In genomic region chr16:31312296-31312695, GRCm38 (mm10) we compare ENCODE assay signal across 23 mouse cellular contexts. TPM values are rescaled to one million over a fixed set of nuclear protein-coding genes. Genes with fewer than 3 reads are reported as not detected.
DNase-seq lines count a peak whose midpoint lies in the region; ATAC-seq and TF ChIP-seq lines count a peak whose summit lies in the region.
"Had no signal": no experiment of that assay in that cellular context is flagged by ENCODE, and none has a peak within 500 bp of the region (broad histone marks: within the 10 kb centered on the region; RNA-seq: fewer than 3 reads in every experiment).

No protein-coding gene starts in this region.

- H3K27ac ChIP-seq in gastrocnemius, adult 2 months = peak overlapping the region; percentile 16; the same call in 1 of the 2 replicates
- no peak overlapping the region for H3K27ac ChIP-seq in midbrain, embryonic 11.5 days (ENCODE audit: low read depth, low read length)
- no peak overlapping the region for H3K27ac ChIP-seq in midbrain, embryonic 15.5 days
- H3K27ac ChIP-seq in left cerebral cortex, adult 2 months = peak overlapping the region; percentile 75
- H3K27ac ChIP-seq: embryonic facial prominence, embryonic 12.5 days; forebrain, embryonic 12.5 days; hindbrain, embryonic 13.5 days; kidney, embryonic 15.5 days; liver, embryonic 13.5 days; midbrain, embryonic 13.5 days had no signal

- H3K4me2 ChIP-seq in midbrain, embryonic 11.5 days = no peak overlapping the region
- H3K4me2 ChIP-seq in midbrain, embryonic 15.5 days = no peak overlapping the region
- H3K4me2 ChIP-seq: embryonic facial prominence, embryonic 12.5 days; forebrain, embryonic 12.5 days; hindbrain, embryonic 13.5 days; kidney, embryonic 15.5 days; liver, embryonic 13.5 days; midbrain, embryonic 13.5 days had no signal

- intact Hi-C loops in gastrocnemius, adult 2 months (cut with DNase I) = no loop called here
- intact Hi-C loops in left cerebral cortex, adult 2 months (cut with DNase I) = no loop called here

- H3K4me1 ChIP-seq in midbrain, embryonic 11.5 days (ENCODE audit: control insufficient read depth, insufficient read depth, low read length) = 0 out of 2 replicates have a peak, but pooled peaks cover 5% of the 10 kb centered on the region
- H3K4me1 ChIP-seq in midbrain, embryonic 15.5 days = peaks cover 3% of the 10 kb centered on the region; the same call in 1 of the 2 replicates
- H3K4me1 ChIP-seq: liver, embryonic 13.5 days had no signal

- WGBS in midbrain, embryonic 11.5 days = 84% methylated on average over 3 of the region's 3 CpGs
- WGBS in midbrain, embryonic 15.5 days = 65% methylated on average over 3 of the region's 3 CpGs

- TF ChIP-seq CTCF in gastrocnemius, adult 2 months (IDR thresholded peaks at IDR 0.05) = no peak
- no peak for TF ChIP-seq CTCF in left cerebral cortex, adult 2 months (IDR thresholded peaks at IDR 0.05)

- DNase-seq in gastrocnemius, adult 2 months = no peak
- DNase-seq in gastrocnemius, adult 8-10 months (ENCODE audit: low spot score in 2 of 2) = no peak
- DNase-seq in midbrain, embryonic 11.5 days (ENCODE audit: low spot score, missing footprints) = peak; percentile 33
- DNase-seq in left cerebral cortex, adult 2 months (ENCODE audit: extremely low spot score in 1 of 2, low spot score in 2 of 2) = peak; percentile 37 to 49
- DNase-seq in telencephalon, adult 2 months (ENCODE audit: low read depth, low spot score) = peak; percentile 58
- no peak for DNase-seq in urinary bladder, postnatal 25 days (ENCODE audit: low spot score)
- DNase-seq: cerebellum, adult 11-12 months; cerebellum, postnatal 14 days; kidney, adult 11 months; kidney, postnatal 36 days; liver, embryonic 13.5 days; lung, adult 2 months; lung, postnatal 14 days; retina, postnatal 1 day; spleen, adult 18-20 months had no signal

- no peaks in the 10 kb centered on the region for H3K9me3 ChIP-seq in midbrain, embryonic 11.5 days (ENCODE audit: control insufficient read depth, low read length)
- no peaks in the 10 kb centered on the region for H3K9me3 ChIP-seq in midbrain, embryonic 15.5 days
- H3K9me3 ChIP-seq: embryonic facial prominence, embryonic 12.5 days; forebrain, embryonic 12.5 days; G1E; hindbrain, embryonic 13.5 days; kidney, embryonic 15.5 days; liver, embryonic 13.5 days; midbrain, embryonic 13.5 days had no signal

- no peaks in the 10 kb centered on the region for H3K27me3 ChIP-seq in midbrain, embryonic 11.5 days (ENCODE audit: control insufficient read depth, insufficient read depth, low read length)
- H3K27me3 ChIP-seq in midbrain, embryonic 15.5 days (replicated peaks) = no peaks in the 10 kb centered on the region
- H3K27me3 ChIP-seq: embryonic facial prominence, embryonic 12.5 days; forebrain, embryonic 12.5 days; hindbrain, embryonic 13.5 days; kidney, embryonic 15.5 days; liver, embryonic 13.5 days; midbrain, embryonic 13.5 days; Patski had no signal

- ATAC-seq in midbrain, embryonic 11.5 days (ENCODE audit: low FRiP score) = no peak
- no peak for ATAC-seq in midbrain, embryonic 15.5 days (replicated peaks)
- ATAC-seq: midbrain, embryonic 13.5 days; Patski had no signal

- H3K9ac ChIP-seq in midbrain, embryonic 11.5 days (ENCODE audit: low read length) = no peak overlapping the region
- H3K9ac ChIP-seq in midbrain, embryonic 15.5 days = no peak overlapping the region
- H3K9ac ChIP-seq: embryonic facial prominence, embryonic 12.5 days; forebrain, embryonic 12.5 days; hindbrain, embryonic 13.5 days; kidney, embryonic 15.5 days; liver, embryonic 13.5 days; midbrain, embryonic 13.5 days had no signal

- peak overlapping the region; percentile 50 for H3K4me3 ChIP-seq in gastrocnemius, adult 2 months
- H3K4me3 ChIP-seq in midbrain, embryonic 11.5 days (ENCODE audit: low read depth, low read length) = no peak overlapping the region
- no peak overlapping the region for H3K4me3 ChIP-seq in midbrain, embryonic 15.5 days
- H3K4me3 ChIP-seq in left cerebral cortex, adult 2 months = no peak overlapping the region
- H3K4me3 ChIP-seq: embryonic facial prominence, embryonic 12.5 days; forebrain, embryonic 12.5 days; hindbrain, embryonic 13.5 days; kidney, embryonic 15.5 days; liver, embryonic 13.5 days; midbrain, embryonic 13.5 days had no signal

- no peaks in the 10 kb centered on the region for H3K36me3 ChIP-seq in midbrain, embryonic 11.5 days (ENCODE audit: control insufficient read depth, insufficient read depth, low read length)
- H3K36me3 ChIP-seq in midbrain, embryonic 15.5 days (replicated peaks) = no peaks in the 10 kb centered on the region
- H3K36me3 ChIP-seq: embryonic facial prominence, embryonic 12.5 days; forebrain, embryonic 12.5 days; G1E; hindbrain, embryonic 13.5 days; kidney, embryonic 15.5 days; liver, embryonic 13.5 days; midbrain, embryonic 13.5 days had no signal

RNA-seq across cellular contexts. Expression of gene Apod, which starts 2.3 kb away (rescaled TPM):
- total RNA-seq in gastrocnemius, adult 2 months (2021) = 10 to 100 TPM; 34.3 to 42.6 TPM
- total RNA-seq in gastrocnemius, adult 8-10 months (2022) = 10 to 100 TPM; 12.2 to 60.0 (median 32.3) TPM
- 49.9 and 55.1 TPM in 2 replicates for polyA plus RNA-seq in midbrain, embryonic 11.5 days (2014; fragmentation: Nextera tagmentation; extraction: Ambion mirVana)
- 93.2 and 105 TPM in 2 replicates for polyA plus RNA-seq in midbrain, embryonic 15.5 days (2015; fragmentation: Nextera tagmentation; extraction: Ambion mirVana)
- total RNA-seq in left cerebral cortex, adult 2 months (2021) = 100 to 1,000 TPM; 125 to 160 TPM
- total RNA-seq: G1E had no signal
- polyA plus RNA-seq: G1E, Patski had no signal

RNA-seq across cellular contexts. Expression of gene Ppp1r2, which starts 37.2 kb away (rescaled TPM):
- 10 to 100 TPM; 78.9 to 89.0 TPM for total RNA-seq in gastrocnemius, adult 2 months (2021)
- total RNA-seq in gastrocnemius, adult 8-10 months (2022) = 10 to 100 TPM; 71.4 to 96.4 (median 80.9) TPM
- polyA plus RNA-seq in midbrain, embryonic 11.5 days (2014; fragmentation: Nextera tagmentation; extraction: Ambion mirVana) = 109 and 114 TPM in 2 replicates
- polyA plus RNA-seq in midbrain, embryonic 15.5 days (2015; fragmentation: Nextera tagmentation; extraction: Ambion mirVana) = 84.6 and 91.6 TPM in 2 replicates
- 100 to 1,000 TPM in 1 of 2 experiments, 10 to 100 TPM in 1; 92.8 to 107 TPM for total RNA-seq in left cerebral cortex, adult 2 months (2021)

Comparison
In these comparisons a context has a peak if more than half of its experiments do, and no peak if none do; other contexts are left out.
1. DNase-seq: peak in midbrain, embryonic 11.5 days (single experiment), left cerebral cortex, adult 2 months (2 of 2) and telencephalon, adult 2 months (single experiment); none in gastrocnemius, adult 2 months (single experiment), gastrocnemius, adult 8-10 months (0 of 2) and urinary bladder, postnatal 25 days (single experiment).
2. H3K27ac ChIP-seq: peak in gastrocnemius, adult 2 months (single experiment) and left cerebral cortex, adult 2 months (single experiment); none in midbrain, embryonic 11.5 days (single experiment) and midbrain, embryonic 15.5 days (single experiment).